Mouse (Mus musculus) megakaryocyte, embryonic 14.5 days (primary cell): Measurements from ENCODE around the gene Fev.

ENCODE experiments used
- FLI1 ChIP-seq: IDR thresholded peaks from 2 replicates; pipeline ENCODE4 v1.6.1; 2012; ENCODE audit warnings: low read length, inconsistent platforms, mixed read lengths
- GATA1 ChIP-seq: IDR thresholded peaks from 3 replicates; pipeline ENCODE4 v1.6.1; 2012; ENCODE audit warnings: mixed read lengths, low read length, inconsistent platforms, borderline replicate concordance

- TF ChIP-seq GATA1 (no peak), FLI1 (no peak)
These were observed 38.9 kb downstream of the Fev start for GRCm38 (mm10) chr1:74846341-74846740.
